Mouse (Mus musculus): ENCODE measurements at regions not wholly inside any gene's neighbourhood (a gene's known extent, or its start where the extent isn't known, plus 50 kb on each side); places are given as distances from the start of the nearest gene placed in this dataset.
A peak's percentile ranks its signal among the peaks of the same experiment; 100 is the strongest.

- H3K9ac ChIP-seq, result no peak overlapping the region
- no peak for ATAC-seq (ENCODE audit: borderline replicate concordance, extremely low read depth, low FRiP score, low TSS enrichment)
- no peak overlapping the region for H3K4me2 ChIP-seq
- no peaks in the 10 kb centered on the region for H3K9me3 ChIP-seq
- no peaks in the 10 kb centered on the region; the same call in 1 of the 2 replicates for H3K27me3 ChIP-seq
- H3K4me1 ChIP-seq, result no peaks in the 10 kb centered on the region
- 8% methylated on average over 3 of the region's 3 CpGs for WGBS
- no peaks in the 10 kb centered on the region for H3K36me3 ChIP-seq
- H3K27ac ChIP-seq, result no peak overlapping the region
- H3K4me3 ChIP-seq, result no peak overlapping the region
These were observed 55.9 kb upstream of the Ddx3x start for GRCm38 (mm10) chrX:13224902-13225301.

- no peak overlapping the region for H3K4me2 ChIP-seq
- peaks cover 4% of the 10 kb centered on the region; the same call in 1 of the 2 replicates for H3K4me1 ChIP-seq
- WGBS, result 65% methylated on average over 3 of the region's 3 CpGs
- H3K4me3 ChIP-seq, result no peak overlapping the region
- ATAC-seq (ENCODE audit: borderline replicate concordance, extremely low read depth, low FRiP score, low TSS enrichment), result no peak
- no peaks in the 10 kb centered on the region for H3K27me3 ChIP-seq
- no peak overlapping the region for H3K9ac ChIP-seq
- H3K36me3 ChIP-seq, result no peaks in the 10 kb centered on the region
- no peaks in the 10 kb centered on the region for H3K9me3 ChIP-seq
- H3K27ac ChIP-seq, result no peak overlapping the region
These were observed 54.3 kb upstream of the Ddx3x start for GRCm38 (mm10) chrX:13226429-13226828.

- peaks cover 4% of the 10 kb centered on the region; the same call in 1 of the 2 replicates for H3K4me1 ChIP-seq
- peak; percentile 20 for ATAC-seq (ENCODE audit: borderline replicate concordance, extremely low read depth, low FRiP score, low TSS enrichment)
- no peaks in the 10 kb centered on the region for H3K27me3 ChIP-seq
- peak overlapping the region; percentile 72 for H3K27ac ChIP-seq
- no peaks in the 10 kb centered on the region for H3K36me3 ChIP-seq
- peak overlapping the region; percentile 27 for H3K9ac ChIP-seq
- peak overlapping the region; percentile 50 for H3K4me2 ChIP-seq
- H3K4me3 ChIP-seq, result peak overlapping the region; percentile 43
- WGBS, result 23% methylated on average over 8 of the region's 8 CpGs
- no peaks in the 10 kb centered on the region for H3K9me3 ChIP-seq
These were observed 50.7 kb upstream of the Ddx3x start for GRCm38 (mm10) chrX:13229891-13230614.

- Histone ChIP-seq H3K9ac (peak overlapping the region; percentile 27), H3K27me3 (no peaks in the 10 kb centered on the region)
- WGBS, result 10% methylated on average over 17 of the region's 17 CpGs
These were observed 50.1 kb upstream of the Ddx3x start for GRCm38 (mm10) chrX:13230615-13231179.

More at GRCm38 (mm10) chrX:13230615-13231179, 50.1 kb upstream of the Ddx3x start:
- Histone ChIP-seq H3K4me3 (peak overlapping the region; percentile 43), H3K36me3 (no peaks in the 10 kb centered on the region), H3K27ac (peak overlapping the region; percentile 72), H3K4me1 (peaks cover 4% of the 10 kb centered on the region; the same call in 1 of the 2 replicates), H3K9me3 (no peaks in the 10 kb centered on the region), H3K4me2 (peak overlapping the region; percentile 50)
- ATAC-seq (ENCODE audit: borderline replicate concordance, extremely low read depth, low FRiP score, low TSS enrichment), result peak; percentile 98
